In genomic region chr17:20946026-20946565, GRCm38 (mm10) we compare ENCODE assay signal across 8 mouse cellular contexts. TPM values are rescaled to one million over a fixed set of nuclear protein-coding genes. Genes with fewer than 3 reads are reported as not detected.
DNase-seq lines count a peak whose midpoint lies in the region; ATAC-seq and TF ChIP-seq lines count a peak whose summit lies in the region.

No protein-coding gene starts in this region.

- H3K36me3 ChIP-seq in testis, adult 2 months (ENCODE audit: control insufficient read depth, insufficient read depth, low read length) = no peaks in the 10 kb centered on the region
- H3K36me3 ChIP-seq in heart, embryonic 15.5 days = peaks cover under 1% of the 10 kb centered on the region
- H3K36me3 ChIP-seq in limb, embryonic 14.5 days (ENCODE audit: control insufficient read depth, insufficient read depth, low read length) = no peaks in the 10 kb centered on the region
- no peaks in the 10 kb centered on the region for H3K36me3 ChIP-seq in splenic B cell, adult 2 months (ENCODE audit: control insufficient read depth, insufficient read depth, low read length, poor library complexity, severe bottlenecking)

- intact Hi-C loops in gastrocnemius, postnatal 14 days (cut with DNase I; ENCODE audit: low total_unique reads) = no loop called here

- H3K9me3 ChIP-seq in heart, embryonic 15.5 days (replicated peaks) = no peaks in the 10 kb centered on the region
- no peaks in the 10 kb centered on the region for H3K9me3 ChIP-seq in limb, embryonic 14.5 days (ENCODE audit: control insufficient read depth, low read length)

- DNase-seq in adrenal gland, postnatal 14 days = peak; percentile 18
- no peak for DNase-seq in adrenal gland, adult 8-10 months
- DNase-seq in testis, postnatal 14 days (ENCODE audit: low spot score) = no peak
- DNase-seq in limb, embryonic 14.5 days (ENCODE audit: low spot score) = no peak
- peak; percentile 11 for DNase-seq in splenic B cell, adult 2 months (ENCODE audit: low read depth, low spot score)
- DNase-seq in gastrocnemius, postnatal 14 days = no peak

- H3K9ac ChIP-seq in heart, embryonic 15.5 days = peak overlapping the region; percentile 85
- H3K9ac ChIP-seq in limb, embryonic 14.5 days (ENCODE audit: low read depth, low read length, severe bottlenecking) = peak overlapping the region; percentile 87

- under 1% methylated on average over 13 of the region's 13 CpGs for WGBS in heart, embryonic 15.5 days
- 0% methylated on average over 13 of the region's 13 CpGs for WGBS in limb, embryonic 14.5 days

- peak overlapping the region; percentile 99 for H3K4me3 ChIP-seq in testis, adult 2 months (ENCODE audit: control insufficient read depth, low read depth, low read length)
- H3K4me3 ChIP-seq in heart, embryonic 15.5 days = peak overlapping the region; percentile 89
- peak overlapping the region; percentile 73 for H3K4me3 ChIP-seq in limb, embryonic 14.5 days (replicated peaks; ENCODE audit: low read length)

- peak overlapping the region; percentile 98 for H3K27ac ChIP-seq in testis, adult 2 months (ENCODE audit: control insufficient read depth, insufficient read depth, low read depth, low read length)
- peak overlapping the region; percentile 98 for H3K27ac ChIP-seq in heart, embryonic 15.5 days
- H3K27ac ChIP-seq in limb, embryonic 14.5 days (replicated peaks; ENCODE audit: low read depth, low read length) = peak overlapping the region; percentile 98

- no peak for TF ChIP-seq POLR2A in testis, adult 2 months (IDR thresholded peaks at IDR 0.05; ENCODE audit: control insufficient read depth, low read depth, low read length)
- no peak for TF ChIP-seq POLR2A in limb, embryonic 14.5 days (IDR thresholded peaks at IDR 0.05; ENCODE audit: borderline replicate concordance, extremely low read depth, insufficient read depth, insufficient read length)

- no peak for ATAC-seq in heart, embryonic 15.5 days (replicated peaks; ENCODE audit: insufficient number of reproducible peaks, insufficient read depth, low FRiP score, low read depth)
- ATAC-seq in limb, embryonic 14.5 days (ENCODE audit: low FRiP score, low read depth) = no peak

- H3K27me3 ChIP-seq in testis, adult 2 months (ENCODE audit: control insufficient read depth, insufficient read depth, low read length) = no peaks in the 10 kb centered on the region
- no peaks in the 10 kb centered on the region for H3K27me3 ChIP-seq in heart, embryonic 15.5 days
- no peaks in the 10 kb centered on the region for H3K27me3 ChIP-seq in limb, embryonic 14.5 days (ENCODE audit: control insufficient read depth, insufficient read depth, low read length)
- no peaks in the 10 kb centered on the region for H3K27me3 ChIP-seq in splenic B cell, adult 2 months (ENCODE audit: control insufficient read depth, insufficient read depth, low read length, poor library complexity, severe bottlenecking)

- peak overlapping the region; percentile 75 for H3K4me2 ChIP-seq in heart, embryonic 15.5 days
- peak overlapping the region; percentile 61 for H3K4me2 ChIP-seq in limb, embryonic 14.5 days (replicated peaks; ENCODE audit: low read depth, low read length, severe bottlenecking)

- TF ChIP-seq CTCF in testis, adult 2 months (IDR thresholded peaks at IDR 0.05; ENCODE audit: control insufficient read depth, insufficient read depth, insufficient replicate concordance, low read depth, low read length) = no peak

- H3K4me1 ChIP-seq in testis, adult 2 months (ENCODE audit: control insufficient read depth, insufficient read depth, low read length) = peaks cover 2% of the 10 kb centered on the region; the same call in 1 of the 2 replicates
- peaks cover 33% of the 10 kb centered on the region for H3K4me1 ChIP-seq in heart, embryonic 15.5 days (replicated peaks)
- peaks cover 24% of the 10 kb centered on the region for H3K4me1 ChIP-seq in limb, embryonic 14.5 days (ENCODE audit: control insufficient read depth, insufficient read depth, low read length)

RNA-seq across cellular contexts. Expression of gene Ppp2r1a, which starts 1.0 kb away (rescaled TPM):
- total RNA-seq in adrenal gland, postnatal 14 days (2021) = 286 and 318 TPM in 2 replicates
- total RNA-seq in adrenal gland, adult 8-10 months (2022) = 100 to 1,000 TPM; 250 to 386 (median 301) TPM
- 34.9 and 36.3 TPM in 2 replicates for polyA plus RNA-seq in testis, adult 2 months (2012; rRNA removed)
- 275 and 358 TPM in 2 replicates for polyA plus RNA-seq in heart, embryonic 15.5 days (2015; fragmentation: Nextera tagmentation; extraction: Ambion mirVana)
- 245 and 276 TPM in 2 replicates for polyA plus RNA-seq in limb, embryonic 14.5 days (2012; rRNA removed)
- 383 and 396 TPM in 2 replicates for polyA plus RNA-seq in limb, embryonic 14.5 days (2014; fragmentation: Nextera tagmentation; extraction: Ambion mirVana)
- total RNA-seq in gastrocnemius, postnatal 14 days (2021) = 100 to 1,000 TPM; 124 to 125 TPM

RNA-seq across cellular contexts. Expression of gene Vmn1r232, which starts 26.6 kb away (rescaled TPM):
- total RNA-seq in adrenal gland, postnatal 14 days (2021) = not detected in 2 replicates
- total RNA-seq in adrenal gland, adult 8-10 months (2022) = under 1 TPM in 1 of 4 experiments, not detected in 3; 0.18 TPM
- not detected in 2 replicates for polyA plus RNA-seq in testis, adult 2 months (2012; rRNA removed)
- polyA plus RNA-seq in heart, embryonic 15.5 days (2015; fragmentation: Nextera tagmentation; extraction: Ambion mirVana) = not detected in 2 replicates
- not detected in 2 replicates for polyA plus RNA-seq in limb, embryonic 14.5 days (2012; rRNA removed)
- polyA plus RNA-seq in limb, embryonic 14.5 days (2014; fragmentation: Nextera tagmentation; extraction: Ambion mirVana) = not detected in 2 replicates
- total RNA-seq in gastrocnemius, postnatal 14 days (2021) = not detected

RNA-seq across cellular contexts. Expression of gene Vmn1r231, which starts 41.2 kb away (rescaled TPM):
- not detected in 2 replicates for total RNA-seq in adrenal gland, postnatal 14 days (2021)
- not detected for total RNA-seq in adrenal gland, adult 8-10 months (2022)
- not detected in 2 replicates for polyA plus RNA-seq in testis, adult 2 months (2012; rRNA removed)
- polyA plus RNA-seq in heart, embryonic 15.5 days (2015; fragmentation: Nextera tagmentation; extraction: Ambion mirVana) = not detected in 2 replicates
- polyA plus RNA-seq in limb, embryonic 14.5 days (2012; rRNA removed) = not detected in 2 replicates
- polyA plus RNA-seq in limb, embryonic 14.5 days (2014; fragmentation: Nextera tagmentation; extraction: Ambion mirVana) = not detected in 2 replicates
- not detected for total RNA-seq in gastrocnemius, postnatal 14 days (2021)

RNA-seq across cellular contexts. Expression of gene Vmn1r233, which starts 50.2 kb away (rescaled TPM):
- total RNA-seq in adrenal gland, postnatal 14 days (2021) = not detected in 2 replicates
- total RNA-seq in adrenal gland, adult 8-10 months (2022) = under 1 TPM in 1 of 4 experiments, not detected in 3; 0.05 TPM
- not detected in 2 replicates for polyA plus RNA-seq in testis, adult 2 months (2012; rRNA removed)
- not detected in 2 replicates for polyA plus RNA-seq in heart, embryonic 15.5 days (2015; fragmentation: Nextera tagmentation; extraction: Ambion mirVana)
- not detected in 2 replicates for polyA plus RNA-seq in limb, embryonic 14.5 days (2012; rRNA removed)
- not detected in 2 replicates for polyA plus RNA-seq in limb, embryonic 14.5 days (2014; fragmentation: Nextera tagmentation; extraction: Ambion mirVana)
- not detected for total RNA-seq in gastrocnemius, postnatal 14 days (2021)

Comparison
In these comparisons a context has a peak if more than half of its experiments do, and no peak if none do; other contexts are left out.
1. DNase-seq: peak in adrenal gland, postnatal 14 days (single experiment) and splenic B cell, adult 2 months (single experiment); none in adrenal gland, adult 8-10 months (single experiment), testis, postnatal 14 days (single experiment), limb, embryonic 14.5 days (single experiment) and gastrocnemius, postnatal 14 days (single experiment).
2. Peak in every context shown above with its lines, with median percentiles within 50 percentile points of each other: H3K27ac ChIP-seq and H3K4me3 ChIP-seq.